Mouse (Mus musculus) liver, embryonic 14.5 days (tissue): ENCODE results near the gene Nrxn1.

Source experiments
- CTCF ChIP-seq: IDR thresholded peaks from 2 replicates; pipeline ENCODE4 v1.5.1; 2016; ENCODE audit warnings: antibody characterized with exemption, low read depth, control low read depth
- EP300 ChIP-seq: IDR thresholded peaks from 2 replicates; pipeline ENCODE4 v1.6.1; 2016; ENCODE audit warnings: antibody characterized with exemption, low read depth

GRCm38 (mm10) chr17:90780481-90780880, 312.4 kb downstream of the Nrxn1 start:
- TF ChIP-seq CTCF (no peak), EP300 (no peak)
